Mouse (Mus musculus): ENCODE measurements around the gene Kdm2a. TPM values are rescaled to one million over a fixed set of nuclear protein-coding genes. Genes with fewer than 3 reads are reported as not detected.

Gene Kdm2a
- total and polyA plus RNA-seq, 3 experiments, result 20.3 to 55.9 TPM; not detected in 1

DNA sequence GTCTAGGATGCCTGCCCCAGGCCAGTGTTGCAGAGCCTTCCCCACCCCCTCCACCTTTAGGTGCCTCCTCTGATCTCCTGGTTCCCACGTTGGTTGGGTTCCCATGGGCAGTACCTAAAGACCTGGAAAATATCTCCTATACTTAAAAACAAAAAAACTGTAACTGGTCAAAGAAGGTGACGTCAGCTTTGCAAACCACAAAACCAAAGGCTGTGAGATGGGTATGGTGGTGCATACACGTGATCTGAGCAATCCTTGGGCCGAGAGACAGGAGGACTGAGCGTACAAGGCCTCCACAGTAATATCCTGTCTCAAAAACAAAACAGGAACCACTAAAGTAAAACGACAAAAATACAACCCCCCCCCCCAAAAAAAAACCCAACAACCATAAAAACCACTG lies 39.8 kb upstream of the Kdm2a start:
- no peak overlapping the region for H3K27ac ChIP-seq (ENCODE audit: control insufficient read depth, low read depth, low read length)

GRCm38 (mm10) chr19:4436254-4436653 lies 38.2 kb upstream of the Kdm2a start:
- Histone ChIP-seq H3K9me3 (replicated peaks; ENCODE audit: insufficient read depth, low read length) (no peaks in the 10 kb centered on the region), H3K79me2 (ENCODE audit: control insufficient read depth, insufficient read depth, low read length, poor library complexity) (no peaks in the 10 kb centered on the region), H3K9ac (ENCODE audit: control insufficient read depth, low read depth, low read length, poor library complexity, severe bottlenecking) (no peak overlapping the region), H3K27me3 (ENCODE audit: control insufficient read depth in 1 of 2, insufficient read depth in 2 of 2, low read length in 2 of 2) (no peaks in the 10 kb centered on the region), H3K36me3 (ENCODE audit: control insufficient read depth in 1 of 2, insufficient read depth in 2 of 2, low read length in 2 of 2) (no peaks in the 10 kb centered on the region), H3K4me1 (ENCODE audit: control insufficient read depth in 1 of 2, insufficient read depth in 2 of 2, low read length in 2 of 2) (peaks cover 0 to 11% of the 10 kb centered on the region in 2 experiments; a peak in 2 of 4 replicates), H3K27ac (ENCODE audit: control insufficient read depth, low read depth, low read length) (no peak overlapping the region), H3K4me3 (ENCODE audit: control insufficient read depth in 1 of 2, insufficient read depth in 1 of 2, low read depth in 2 of 2, low read length in 2 of 2) (no peak overlapping the region)
- DNase-seq (ENCODE audit: low read depth, low spot score), result no peak
- TF ChIP-seq ZKSCAN1 (IDR thresholded peaks at IDR 0.05; ENCODE audit: low read depth, low read length) (no peak), MAFK (IDR thresholded peaks at IDR 0.05; ENCODE audit: borderline replicate concordance, low read depth, low read length) (no peak), SIN3A (IDR thresholded peaks at IDR 0.05; ENCODE audit: low read length) (no peak), TBP (IDR thresholded peaks at IDR 0.05; ENCODE audit: low read depth, low read length) (no peak), NRF1 (IDR thresholded peaks at IDR 0.05; ENCODE audit: insufficient read depth, low read depth, low read length, poor library complexity, severe bottlenecking) (no peak), EP300 (IDR thresholded peaks at IDR 0.05; ENCODE audit: low read depth in 1 of 2, low read length in 2 of 2) (0 out of 4 replicates have a peak, but pooled peaks of 1 of the 2 experiments have one; percentile 33), NELFE (IDR thresholded peaks at IDR 0.05; ENCODE audit: low read depth, low read length) (no peak), HCFC1 (IDR thresholded peaks at IDR 0.05; ENCODE audit: low read depth, low read length) (no peak)

More for the DNA sequence above, 39.8 kb upstream of the Kdm2a start:
- H3K9ac ChIP-seq (ENCODE audit: control insufficient read depth, low read depth, low read length, poor library complexity, severe bottlenecking), result no peak overlapping the region
- H3K79me2 ChIP-seq (ENCODE audit: control insufficient read depth, insufficient read depth, low read length, poor library complexity), result no peaks in the 10 kb centered on the region
- no peak for DNase-seq (ENCODE audit: low read depth, low spot score)
- H3K4me1 ChIP-seq (ENCODE audit: control insufficient read depth in 1 of 2, insufficient read depth in 2 of 2, low read length in 2 of 2), result peaks cover 0 to 22% of the 10 kb centered on the region in 2 experiments; a peak in 2 of 4 replicates
- no peaks in the 10 kb centered on the region; a peak in 1 of 4 replicates for H3K36me3 ChIP-seq (ENCODE audit: control insufficient read depth in 1 of 2, insufficient read depth in 2 of 2, low read length in 2 of 2)
- H3K4me3 ChIP-seq (ENCODE audit: control insufficient read depth in 1 of 2, insufficient read depth in 1 of 2, low read depth in 2 of 2, low read length in 2 of 2), result no peak overlapping the region
- H3K9me3 ChIP-seq (replicated peaks; ENCODE audit: insufficient read depth, low read length), result no peaks in the 10 kb centered on the region
- no peaks in the 10 kb centered on the region for H3K27me3 ChIP-seq (ENCODE audit: control insufficient read depth in 1 of 2, insufficient read depth in 2 of 2, low read length in 2 of 2)
- no peak for TF ChIP-seq CHD1 (IDR thresholded peaks at IDR 0.05; ENCODE audit: low read depth, low read length)
- no peak for TF ChIP-seq EP300 (IDR thresholded peaks at IDR 0.05; ENCODE audit: low read depth in 1 of 2, low read length in 2 of 2)
- no peak for TF ChIP-seq SIN3A (IDR thresholded peaks at IDR 0.05; ENCODE audit: low read length)
- no peak for TF ChIP-seq TAL1 (IDR thresholded peaks at IDR 0.05; ENCODE audit: low read length)
- no peak for TF ChIP-seq CHD2 (IDR thresholded peaks at IDR 0.05; ENCODE audit: low read length)
- no peak for TF ChIP-seq MAFK (IDR thresholded peaks at IDR 0.05; ENCODE audit: borderline replicate concordance, low read depth, low read length)
- no peak for TF ChIP-seq POLR2AphosphoS2 (IDR thresholded peaks at IDR 0.05; ENCODE audit: low read length)
- TF ChIP-seq TBP (IDR thresholded peaks at IDR 0.05; ENCODE audit: low read depth, low read length), result no peak
- TF ChIP-seq TCF12 (IDR thresholded peaks at IDR 0.05; ENCODE audit: low read depth, low read length), result no peak
- no peak for TF ChIP-seq POLR2A (IDR thresholded peaks at IDR 0.05; ENCODE audit: control insufficient read depth in 1 of 2, insufficient read depth in 1 of 2, low read depth in 1 of 2, low read length in 2 of 2, poor library complexity in 1 of 2)
- no peak for TF ChIP-seq ETS1 (IDR thresholded peaks at IDR 0.05; ENCODE audit: low read depth, low read length)
- TF ChIP-seq HCFC1 (IDR thresholded peaks at IDR 0.05; ENCODE audit: low read depth, low read length), result no peak
- no peak for TF ChIP-seq MXI1 (IDR thresholded peaks at IDR 0.05; ENCODE audit: low read depth, low read length)
- TF ChIP-seq NRF1 (IDR thresholded peaks at IDR 0.05; ENCODE audit: insufficient read depth, low read depth, low read length, poor library complexity, severe bottlenecking), result no peak
- TF ChIP-seq POLR2AphosphoS5 (IDR thresholded peaks at IDR 0.05; ENCODE audit: borderline replicate concordance, low read depth, low read length), result no peak
- TF ChIP-seq ZKSCAN1 (IDR thresholded peaks at IDR 0.05; ENCODE audit: low read depth, low read length), result no peak

Measured in MEL (cell line).